Mouse (Mus musculus) lung, adult 2 months (tissue): Measurements from ENCODE around the gene Smad9.

ENCODE experiments used
- CTCF ChIP-seq: fragments of 200-500 bp; IDR thresholded peaks from 2 replicates; pipeline ENCODE4 v1.5.1; 2011; ENCODE audit warnings: mild to moderate bottlenecking, low read length, control low read depth; ENCODE audit not compliant: insufficient read depth
- POLR2A ChIP-seq: fragments of 200-500 bp; IDR thresholded peaks from 2 replicates; pipeline ENCODE4 v1.6.1; 2011; ENCODE audit warnings: low read depth, mild to moderate bottlenecking, control low read depth, low read length, borderline replicate concordance; ENCODE audit errors: extremely low read depth

GRCm38 (mm10) chr3:54745799-54746198 is 9.6 kb upstream of the Smad9 start:
- TF ChIP-seq CTCF: peak; percentile 42
- TF ChIP-seq POLR2A: no peak
